ENCODE assay signal across 26 mouse cellular contexts in genomic region chr13:20711486-20711885, GRCm38 (mm10).
DNase-seq lines count a peak whose midpoint lies in the region; ATAC-seq lines count a peak whose summit lies in the region.
"Had no signal": no experiment of that assay in that cellular context is flagged by ENCODE, and none has a peak within 500 bp of the region (broad histone marks: within the 10 kb centered on the region; RNA-seq: fewer than 3 reads in every experiment).

No protein-coding gene starts in this region.

- H3K9me3 ChIP-seq in hindbrain, embryonic 12.5 days (replicated peaks): no peaks in the 10 kb centered on the region
- H3K9me3 ChIP-seq: embryonic facial prominence, embryonic 12.5 days; embryonic facial prominence, embryonic 15.5 days; heart, embryonic 10.5 days; heart, embryonic 13.5 days; hindbrain, embryonic 15.5 days had no signal

- no peak overlapping the region for H3K9ac ChIP-seq in hindbrain, embryonic 12.5 days
- H3K9ac ChIP-seq: embryonic facial prominence, embryonic 12.5 days; embryonic facial prominence, embryonic 15.5 days; forebrain, postnatal 0 days; heart, embryonic 13.5 days; hindbrain, embryonic 15.5 days had no signal

- ATAC-seq in frontal cortex, adult (ENCODE audit: low TSS enrichment): peak; percentile 85
- ATAC-seq in hindbrain, embryonic 12.5 days (ENCODE audit: low FRiP score): no peak
- ATAC-seq: activated CD4-positive, CD25-positive, alpha-beta regulatory T cell, adult 4 months; forebrain, embryonic 14.5 days; forebrain, postnatal 0 days had no signal

- DNase-seq in frontal cortex, postnatal 10 days (ENCODE audit: low spot score in 2 of 2): no peak
- DNase-seq in left cerebral cortex, postnatal 25 days (ENCODE audit: low spot score in 2 of 2): peak; percentile 8 to 56
- DNase-seq in left cerebral cortex, postnatal 14 days (ENCODE audit: low spot score in 2 of 2): no peak
- DNase-seq in right cerebral cortex, adult 2 months (ENCODE audit: low spot score in 2 of 2): peak; percentile 8 to 31
- DNase-seq in right cerebral cortex, postnatal 14 days: no peak
- no peak for DNase-seq in embryo, embryonic 9.5 days (ENCODE audit: extremely low spot score)
- DNase-seq: adrenal gland, adult 8-10 months; adrenal gland, postnatal 25 days; cerebellum, adult 18-20 months; cerebellum, adult 9-10 months; cerebellum, postnatal 14 days; forebrain, postnatal 0 days; gastrocnemius, postnatal 10 days; gastrocnemius, postnatal 36 days; heart, adult 2 months; heart, postnatal 14 days; heart, postnatal 4 days had no signal

- no peaks in the 10 kb centered on the region for H3K36me3 ChIP-seq in hindbrain, embryonic 12.5 days
- H3K36me3 ChIP-seq: embryonic facial prominence, embryonic 12.5 days; embryonic facial prominence, embryonic 15.5 days; heart, embryonic 10.5 days; heart, embryonic 13.5 days; hindbrain, embryonic 15.5 days had no signal

- intact Hi-C loops in left cerebral cortex, postnatal 25 days (cut with DNase I): no loop called here
- intact Hi-C loops in left cerebral cortex, postnatal 14 days (cut with DNase I): no loop called here

- no peaks in the 10 kb centered on the region for H3K27me3 ChIP-seq in hindbrain, embryonic 12.5 days
- H3K27me3 ChIP-seq: embryonic facial prominence, embryonic 12.5 days; embryonic facial prominence, embryonic 15.5 days; heart, embryonic 13.5 days; hindbrain, embryonic 15.5 days had no signal

- H3K4me3 ChIP-seq in hindbrain, embryonic 12.5 days: no peak overlapping the region
- H3K4me3 ChIP-seq: embryonic facial prominence, embryonic 12.5 days; embryonic facial prominence, embryonic 15.5 days; heart, adult 2 months; heart, embryonic 10.5 days; heart, embryonic 13.5 days; hindbrain, embryonic 15.5 days had no signal

- H3K27ac ChIP-seq in hindbrain, embryonic 12.5 days: no peak overlapping the region
- H3K27ac ChIP-seq: embryonic facial prominence, embryonic 12.5 days; embryonic facial prominence, embryonic 15.5 days; heart, adult 2 months; heart, embryonic 10.5 days; heart, embryonic 13.5 days; hindbrain, embryonic 15.5 days had no signal

- H3K4me1 ChIP-seq in hindbrain, embryonic 12.5 days: no peaks in the 10 kb centered on the region
- H3K4me1 ChIP-seq: embryonic facial prominence, embryonic 12.5 days; embryonic facial prominence, embryonic 15.5 days; heart, embryonic 10.5 days; heart, embryonic 13.5 days; hindbrain, embryonic 15.5 days had no signal

- WGBS in hindbrain, embryonic 12.5 days: 95% methylated on average over 6 of the region's 6 CpGs

- no peak overlapping the region for H3K4me2 ChIP-seq in hindbrain, embryonic 12.5 days (replicated peaks)
- H3K4me2 ChIP-seq: embryonic facial prominence, embryonic 12.5 days; embryonic facial prominence, embryonic 15.5 days; heart, embryonic 13.5 days; hindbrain, embryonic 15.5 days had no signal

Comparison
In these comparisons a context has a peak if more than half of its experiments do, and no peak if none do; other contexts are left out.
1. DNase-seq: peak in left cerebral cortex, postnatal 25 days (2 of 2) and right cerebral cortex, adult 2 months (2 of 2); none in frontal cortex, postnatal 10 days (0 of 2), left cerebral cortex, postnatal 14 days (0 of 2), right cerebral cortex, postnatal 14 days (single experiment) and embryo, embryonic 9.5 days (single experiment).